Mouse (Mus musculus): ENCODE measurements around the gene Aftph. TPM values are rescaled to one million over a fixed set of nuclear protein-coding genes. Genes with fewer than 3 reads are reported as not detected.

The Aftph gene
- total RNA-seq, 2 experiments from 2014 or later: 21.3 to 25.5 TPM

- intact Hi-C loops (cut with DNase I): no loop called here
- no peak for DNase-seq (ENCODE audit: low spot score)
These were observed 91.3 kb downstream of the Aftph start for GRCm38 (mm10) chr11:20650006-20650639.

- no peak for DNase-seq (ENCODE audit: low spot score)
- intact Hi-C loops (cut with DNase I): no loop called here
These were observed 91.9 kb downstream of the Aftph start for GRCm38 (mm10) chr11:20649477-20649876.

- intact Hi-C loops (cut with DNase I): no loop called here
- no peak for DNase-seq (ENCODE audit: low spot score)
These were observed 93.3 kb downstream of the Aftph start for GRCm38 (mm10) chr11:20647902-20648625.

- DNase-seq (ENCODE audit: low spot score): no peak
- intact Hi-C loops (cut with DNase I): no loop called here
These were observed 94.2 kb downstream of the Aftph start for GRCm38 (mm10) chr11:20646986-20647726.

- intact Hi-C loops (cut with DNase I): no loop called here
- no peak for DNase-seq (ENCODE audit: low spot score)
These were observed 95.2 kb downstream of the Aftph start for GRCm38 (mm10) chr11:20646142-20646541.

- no peak for DNase-seq (ENCODE audit: low spot score)
- intact Hi-C loops (cut with DNase I): no loop called here
These were observed 95.9 kb downstream of the Aftph start for GRCm38 (mm10) chr11:20645521-20645920.

- DNase-seq (ENCODE audit: low spot score): no peak
- intact Hi-C loops (cut with DNase I): no loop called here
These were observed 96.5 kb downstream of the Aftph start for GRCm38 (mm10) chr11:20644872-20645271.

- intact Hi-C loops (cut with DNase I): no loop called here
- no peak for DNase-seq (ENCODE audit: low spot score)
These were observed 97.2 kb downstream of the Aftph start for GRCm38 (mm10) chr11:20644166-20644565.

- intact Hi-C loops (cut with DNase I): no loop called here
- no peak for DNase-seq (ENCODE audit: low spot score)
These were observed 98.2 kb downstream of the Aftph start for GRCm38 (mm10) chr11:20643161-20643560.

- intact Hi-C loops (cut with DNase I): no loop called here
- no peak for DNase-seq (ENCODE audit: low spot score)
These were observed 99.1 kb downstream of the Aftph start for GRCm38 (mm10) chr11:20642321-20642720.

- no peak for DNase-seq (ENCODE audit: low spot score)
- intact Hi-C loops (cut with DNase I): loop anchor here (2.0 to 5.0 kb wide), 3 partner anchors 48 to 185 kb away; no protein-coding TSS in a partner anchor
These were observed 101.4 kb downstream of the Aftph start for GRCm38 (mm10) chr11:20639918-20640447.

GRCm38 (mm10) chr11:20638841-20639240 is 102.5 kb downstream of the Aftph start:
- intact Hi-C loops (cut with DNase I): loop anchor here (2.0 to 5.0 kb wide), 3 partner anchors 47 to 184 kb away; no protein-coding TSS in a partner anchor
- no peak for DNase-seq (ENCODE audit: low spot score)

- intact Hi-C loops (cut with DNase I): loop anchor here (5.0 kb wide), 1 partner anchor 45 kb away; no protein-coding TSS in a partner anchor
- DNase-seq (ENCODE audit: low spot score): no peak
These were observed 104.3 kb downstream of the Aftph start for GRCm38 (mm10) chr11:20637060-20637459.

GRCm38 (mm10) chr11:20636114-20636513 is 105.3 kb downstream of the Aftph start:
- intact Hi-C loops (cut with DNase I): loop anchor here (5.0 kb wide), 1 partner anchor 44 kb away; no protein-coding TSS in a partner anchor
- DNase-seq (ENCODE audit: low spot score): no peak

GRCm38 (mm10) chr11:20635646-20636045 is 105.7 kb downstream of the Aftph start:
- no peak for DNase-seq (ENCODE audit: low spot score)
- intact Hi-C loops (cut with DNase I): loop anchor here (5.0 kb wide), 1 partner anchor 43 kb away; no protein-coding TSS in a partner anchor

Other genes with a start within 250 kb of the Aftph start
- gene Sertad2, start 198.3 kb downstream of the Aftph start, total RNA-seq (2021): 10 to 100 TPM; 18.0 to 21.5 TPM
- 10 to 100 TPM; 32.3 to 40.3 TPM for gene Lgalsl, start 89.5 kb upstream of the Aftph start, total RNA-seq (2021)

All from heart, postnatal 25 days (tissue).